Comparison of ENCODE assay signal across 8 mouse cellular contexts in the genomic region with DNA sequence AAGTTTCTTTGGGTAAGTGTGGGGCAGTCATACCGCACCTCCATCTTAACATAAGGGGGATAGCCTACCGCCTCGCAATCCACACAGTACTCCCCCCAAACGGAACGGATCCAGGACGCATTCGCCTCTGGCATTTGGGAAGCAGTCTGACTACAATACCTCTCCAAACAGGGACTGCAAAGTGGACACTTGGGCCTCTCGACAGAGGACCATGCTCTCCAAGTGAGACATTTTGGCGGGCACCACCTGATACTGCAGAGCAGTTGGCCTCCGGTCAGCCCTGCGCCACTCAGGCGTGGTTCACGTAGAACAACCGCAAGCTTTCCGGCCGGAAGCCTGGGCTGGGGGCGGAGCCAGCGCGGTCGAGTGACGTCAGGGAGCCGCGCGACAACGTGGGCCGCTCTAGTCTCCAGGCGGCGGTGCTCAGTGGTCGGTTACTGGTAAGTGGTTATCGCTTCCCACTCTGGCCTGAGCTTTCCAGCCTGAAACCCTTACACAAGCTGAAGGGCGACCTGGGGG. TPM values are rescaled to one million over a fixed set of nuclear protein-coding genes. Genes with fewer than 3 reads are reported as not detected.
DNase-seq lines count a peak whose midpoint lies in the region; ATAC-seq and TF ChIP-seq lines count a peak whose summit lies in the region.

A gene (minus strand): TSS at position 397 of the 519 bp plus-strand sequence.

- H3K27me3 ChIP-seq in embryonic facial prominence, embryonic 13.5 days = no peaks in the 10 kb centered on the region
- no peaks in the 10 kb centered on the region for H3K27me3 ChIP-seq in heart, adult 2 months (ENCODE audit: control insufficient read depth, insufficient read depth, low read length)
- no peaks in the 10 kb centered on the region for H3K27me3 ChIP-seq in limb, embryonic 13.5 days
- H3K27me3 ChIP-seq in midbrain, embryonic 16.5 days (ENCODE audit: control insufficient read depth, insufficient read depth, low read depth, low read length) = no peaks in the 10 kb centered on the region

- peaks cover 17% of the 10 kb centered on the region for H3K36me3 ChIP-seq in embryonic facial prominence, embryonic 13.5 days
- H3K36me3 ChIP-seq in heart, adult 2 months (ENCODE audit: control insufficient read depth, insufficient read depth, low read length) = 0 out of 2 replicates have a peak, but pooled peaks cover 2% of the 10 kb centered on the region
- peaks cover 15% of the 10 kb centered on the region for H3K36me3 ChIP-seq in limb, embryonic 13.5 days
- peaks cover 12% of the 10 kb centered on the region; the same call in 1 of the 2 replicates for H3K36me3 ChIP-seq in midbrain, embryonic 16.5 days (ENCODE audit: control insufficient read depth, insufficient read depth, low read length)

- TF ChIP-seq EP300 in heart, adult 2 months (IDR thresholded peaks at IDR 0.05; ENCODE audit: insufficient read depth, low read depth, low read length) = peak; percentile 40; the same call in 1 of the 2 replicates

- TF ChIP-seq CTCF in heart, adult 2 months (IDR thresholded peaks at IDR 0.05) = peak; percentile 26; the same call in 1 of the 2 replicates

- peaks cover 13% of the 10 kb centered on the region for H3K4me1 ChIP-seq in embryonic facial prominence, embryonic 13.5 days
- H3K4me1 ChIP-seq in heart, adult 2 months (ENCODE audit: control insufficient read depth, insufficient read depth, low read length) = peaks cover 1% of the 10 kb centered on the region; the same call in 1 of the 2 replicates
- H3K4me1 ChIP-seq in limb, embryonic 13.5 days = peaks cover 12% of the 10 kb centered on the region; the same call in 1 of the 2 replicates
- peaks cover 8% of the 10 kb centered on the region for H3K4me1 ChIP-seq in midbrain, embryonic 16.5 days (ENCODE audit: control insufficient read depth, insufficient read depth, low read length)

- H3K79me2 ChIP-seq in heart, adult 2 months (replicated peaks; ENCODE audit: control insufficient read depth, insufficient read depth, low read length) = no peaks in the 10 kb centered on the region

- peak within 1 kb of the TSS; percentile 70 for H3K4me3 ChIP-seq in embryonic facial prominence, embryonic 13.5 days
- H3K4me3 ChIP-seq in heart, adult 2 months = peak within 1 kb of the TSS; percentile 66
- H3K4me3 ChIP-seq in limb, embryonic 13.5 days = peak within 1 kb of the TSS; percentile 69
- H3K4me3 ChIP-seq in midbrain, embryonic 16.5 days (ENCODE audit: low read depth, low read length) = peak within 1 kb of the TSS; percentile 72

- ATAC-seq in embryonic facial prominence, embryonic 13.5 days (ENCODE audit: insufficient number of reproducible peaks, insufficient read depth, low FRiP score, low TSS enrichment, low read depth) = peak; percentile 98
- peak; percentile 99 for ATAC-seq in limb, embryonic 13.5 days (ENCODE audit: low FRiP score, low read depth)
- peak; percentile 100 for ATAC-seq in midbrain, embryonic 16.5 days

- WGBS in embryonic facial prominence, embryonic 13.5 days = under 1% methylated on average over 31 of the region's 31 CpGs
- under 1% methylated on average over 31 of the region's 31 CpGs for WGBS in heart, adult 2 months
- under 1% methylated on average over 31 of the region's 31 CpGs for WGBS in limb, embryonic 13.5 days
- WGBS in midbrain, embryonic 16.5 days = under 1% methylated on average over 31 of the region's 31 CpGs

- peak within 1 kb of the TSS; percentile 82 for H3K9ac ChIP-seq in embryonic facial prominence, embryonic 13.5 days
- peak within 1 kb of the TSS; percentile 84 for H3K9ac ChIP-seq in heart, adult 2 months (ENCODE audit: low read depth, low read length)
- H3K9ac ChIP-seq in limb, embryonic 13.5 days = peak within 1 kb of the TSS; percentile 84
- H3K9ac ChIP-seq in midbrain, embryonic 16.5 days (ENCODE audit: low read depth, low read length) = peak within 1 kb of the TSS; percentile 79

- peak within 1 kb of the TSS; percentile 85 for H3K27ac ChIP-seq in embryonic facial prominence, embryonic 13.5 days
- peak within 1 kb of the TSS; percentile 88 for H3K27ac ChIP-seq in heart, adult 2 months
- peak within 1 kb of the TSS; percentile 86 for H3K27ac ChIP-seq in limb, embryonic 13.5 days
- H3K27ac ChIP-seq in midbrain, embryonic 16.5 days (ENCODE audit: low read length) = peak within 1 kb of the TSS; percentile 84

- intact Hi-C loops in heart, adult 2 months (cut with DNase I) = no loop called here

- peak; percentile 98 for TF ChIP-seq POLR2A in heart, adult 2 months (IDR thresholded peaks at IDR 0.05; ENCODE audit: insufficient read depth, low read depth, low read length)

- no peaks in the 10 kb centered on the region for H3K9me3 ChIP-seq in embryonic facial prominence, embryonic 13.5 days
- H3K9me3 ChIP-seq in limb, embryonic 13.5 days = no peaks in the 10 kb centered on the region
- no peaks in the 10 kb centered on the region for H3K9me3 ChIP-seq in midbrain, embryonic 16.5 days (replicated peaks; ENCODE audit: control insufficient read depth, low read length, poor library complexity, severe bottlenecking)

- peak; percentile 99 for DNase-seq in 3134 (ENCODE audit: extremely low read depth, insufficient read length, low spot score)
- DNase-seq in adrenal gland, postnatal 36 days = peak; percentile 95 to 97
- DNase-seq in heart, adult 2 months = peak; percentile 94 to 95
- peak; percentile 92 to 94 for DNase-seq in kidney, adult 8-10 months
- peak; percentile 91 to 97 for DNase-seq in spleen, postnatal 10 days (ENCODE audit: low spot score in 2 of 2)

- H3K4me2 ChIP-seq in embryonic facial prominence, embryonic 13.5 days = peak within 1 kb of the TSS; percentile 75
- H3K4me2 ChIP-seq in limb, embryonic 13.5 days (replicated peaks) = peak within 1 kb of the TSS; percentile 80
- H3K4me2 ChIP-seq in midbrain, embryonic 16.5 days (ENCODE audit: low read length) = peak within 1 kb of the TSS; percentile 94

RNA-seq across cellular contexts. Expression of the gene that starts here (rescaled TPM):
- 10 to 100 TPM; 15.3 to 18.4 TPM for total RNA-seq in adrenal gland, postnatal 36 days (2021)
- 36.9 and 37.7 TPM in 2 replicates for polyA plus RNA-seq in embryonic facial prominence, embryonic 13.5 days (2015; fragmentation: Nextera tagmentation; extraction: Ambion mirVana)
- 1 to 10 TPM; 7.7 TPM for total RNA-seq in heart, adult 2 months (2021)
- 4.0 TPM in 2 replicates for polyA plus RNA-seq in heart, adult 2 months (2012; rRNA removed)
- polyA plus RNA-seq in limb, embryonic 13.5 days (2015; fragmentation: Nextera tagmentation; extraction: Ambion mirVana) = 39.4 and 42.1 TPM in 2 replicates
- 34.2 and 39.3 TPM in 2 replicates for polyA plus RNA-seq in midbrain, embryonic 16.5 days (2015; fragmentation: Nextera tagmentation; extraction: Ambion mirVana)

Comparison
In these comparisons a context has a peak if more than half of its experiments do, and no peak if none do; other contexts are left out.
1. Peak in every context shown above with its lines: DNase-seq, ATAC-seq, H3K4me3 ChIP-seq and H3K27ac ChIP-seq.